Mouse (Mus musculus) embryonic facial prominence, embryonic 10.5 days (tissue): ENCODE results near the gene Gemin7. TPM values are rescaled to one million over a fixed set of nuclear protein-coding genes. Genes with fewer than 3 reads are reported as not detected.
"Not testable (repeated sequence)": the region's sequence is repeated elsewhere in the genome, so short reads cannot be mapped to it uniquely, and the experiment has no call there.

Experiments used
- DNase-seq: peaks from one replicate; pipeline ENCODE4 v3.0.0-alpha.2; 2017; ENCODE audit warnings: low spot score
- H3K27ac ChIP-seq: fragments of 300-500 bp; sonication (generic); replicated peaks from 2 replicates; pipeline ENCODE4 v1.5.1; 2016; ENCODE audit warnings: mild to moderate bottlenecking
- H3K27me3 ChIP-seq: fragments of 300-500 bp; sonication (generic); replicated peaks from 2 replicates; pipeline ENCODE4 v1.6.1; 2016; ENCODE audit warnings: low read depth, mild to moderate bottlenecking; ENCODE audit not compliant: poor library complexity, severe bottlenecking
- H3K36me3 ChIP-seq: fragments of 300-500 bp; sonication (generic); replicated peaks from 2 replicates; pipeline ENCODE4 v1.6.1; 2016; ENCODE audit warnings: mild to moderate bottlenecking, moderate library complexity
- H3K4me1 ChIP-seq: fragments of 300-500 bp; sonication (generic); 2 replicates; pipeline ENCODE4 v1.6.1; 2016
- H3K4me3 ChIP-seq: fragments of 300-500 bp; sonication (generic); 2 replicates; pipeline ENCODE4 v1.5.1; 2016; ENCODE audit warnings: mild to moderate bottlenecking, moderate library complexity
- H3K9me3 ChIP-seq: fragments of 300-500 bp; sonication (generic); 2 replicates; pipeline ENCODE4 v1.6.1; 2016; ENCODE audit warnings: mild to moderate bottlenecking
- WGBS: fragments of 180-500 bp; shearing (Covaris S2); methylation state at CpG from one replicate; pipeline ENCODE4 v1.1.7; 2016; 5-methylcytosine and 5-hydroxymethylcytosine counted together
- polyA plus RNA-seq: library from polyadenylated mRNA; unstranded; fragments of >200 nt; fragmentation: Nextera tagmentation; extraction: Ambion mirVana; gene quantifications from 2 replicates; pipeline ENCODE4 v1.2.1, GENCODE M21; 2016

The Gemin7 gene
- 187 and 191 TPM in 2 replicates for polyA plus RNA-seq

GRCm38 (mm10) chr7:19577141-19577852, at the start of gene Gemin7, which contains the start of gene Zfp296:
TSS of gene Gemin7 (minus strand) at chr7:19577595.
TSS of gene Zfp296 (plus strand) at chr7:19577287.
- Histone ChIP-seq H3K4me3 (peak within 1 kb of the TSS; percentile 57), H3K9me3 (no peaks in the 10 kb centered on the region), H3K4me1 (peaks cover 40% of the 10 kb centered on the region), H3K27me3 (peaks cover 68% of the 10 kb centered on the region), H3K27ac (no peak within 1 kb of the TSS; the same call in 1 of the 2 replicates), H3K36me3 (peaks cover 30% of the 10 kb centered on the region)
- under 1% methylated on average over 56 of the region's 56 CpGs for WGBS
- DNase-seq, result peak; percentile 44

DNA sequence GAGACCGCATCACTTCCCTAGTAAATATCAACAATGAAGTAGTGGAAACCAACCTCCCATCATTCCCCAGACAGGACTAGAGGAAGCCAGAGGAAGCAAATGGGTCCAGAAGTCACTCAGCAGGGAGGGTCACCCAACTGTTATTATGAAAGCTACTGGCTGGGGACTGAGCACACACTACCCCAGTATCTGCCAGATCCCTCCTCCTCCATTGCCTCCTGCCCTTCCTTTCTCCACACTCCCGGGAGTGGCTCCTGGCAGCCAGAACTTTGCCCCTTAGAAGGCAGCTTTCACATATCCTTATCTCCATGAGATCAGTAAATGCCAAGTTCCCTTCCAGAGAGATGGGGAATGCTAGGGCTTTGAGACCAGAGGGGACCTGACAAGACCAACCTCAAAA, 46.0 kb upstream of the Gemin7 start:
- no peak for DNase-seq
- Histone ChIP-seq H3K4me1 (peaks cover 10% of the 10 kb centered on the region), H3K4me3 (no peak overlapping the region), H3K36me3 (no peaks in the 10 kb centered on the region), H3K9me3 (no peaks in the 10 kb centered on the region), H3K27me3 (peaks cover 24% of the 10 kb centered on the region), H3K27ac (no peak overlapping the region)
- 72% methylated on average over 2 of the region's 2 CpGs for WGBS

GRCm38 (mm10) chr7:19622241-19622640, 44.8 kb upstream of the Gemin7 start:
- Histone ChIP-seq H3K27me3 (peaks cover 24% of the 10 kb centered on the region), H3K4me1 (peaks cover 6% of the 10 kb centered on the region), H3K9me3 (no peaks in the 10 kb centered on the region), H3K27ac (no peak overlapping the region), H3K36me3 (no peaks in the 10 kb centered on the region), H3K4me3 (no peak overlapping the region)
- DNase-seq, result no peak
- WGBS, result 40% methylated on average over 6 of the region's 6 CpGs

GRCm38 (mm10) chr7:19620811-19621210, 43.4 kb upstream of the Gemin7 start:
- DNase-seq, result no peak
- H3K4me1 ChIP-seq, result peaks cover 6% of the 10 kb centered on the region
- H3K36me3 ChIP-seq, result no peaks in the 10 kb centered on the region
- WGBS, result 94% methylated on average over 7 of the region's 7 CpGs
- H3K27me3 ChIP-seq, result peaks cover 24% of the 10 kb centered on the region
- H3K27ac ChIP-seq, result no peak overlapping the region
- H3K9me3 ChIP-seq, result no peaks in the 10 kb centered on the region
- H3K4me3 ChIP-seq, result no peak overlapping the region

DNA sequence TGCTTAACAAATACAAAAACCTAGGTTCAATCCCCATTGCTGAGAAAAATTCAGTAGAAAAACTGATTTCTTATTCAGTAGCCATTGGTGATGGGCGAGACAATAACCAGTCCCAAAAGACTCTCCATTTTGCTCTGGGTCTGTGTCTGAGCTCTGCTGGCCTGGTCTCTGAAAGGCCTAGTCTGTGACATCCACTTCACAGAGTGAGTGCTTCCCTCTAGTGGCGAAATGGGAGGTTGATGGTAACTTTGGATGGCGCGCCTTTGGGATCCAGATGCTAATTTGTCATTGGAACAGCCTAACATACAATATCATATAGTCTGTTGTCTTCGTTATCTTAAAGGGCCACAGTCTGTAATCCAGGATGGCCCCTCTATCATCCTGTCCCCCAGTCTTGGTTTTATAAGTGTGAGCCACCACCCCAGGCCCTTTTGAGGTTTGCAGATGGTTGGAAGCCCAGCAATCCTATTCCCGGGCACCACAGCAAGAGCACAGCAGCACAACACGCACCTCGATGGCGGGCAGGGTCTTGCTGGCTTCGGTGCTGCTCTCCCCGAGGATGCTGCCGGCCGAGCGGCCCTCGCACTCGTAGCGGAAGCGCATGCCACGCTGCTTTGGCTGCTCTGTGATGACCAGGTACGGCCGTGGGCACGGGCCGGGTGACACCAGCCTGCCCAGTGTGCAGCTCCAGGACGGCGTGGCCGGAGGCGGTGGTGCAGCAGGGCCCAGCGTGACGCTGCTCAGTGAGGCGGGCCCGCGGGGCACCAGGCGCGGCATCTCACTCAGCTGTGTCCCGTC, 41.8 kb upstream of the Gemin7 start:
- peaks cover 6% of the 10 kb centered on the region for H3K4me1 ChIP-seq
- H3K27me3 ChIP-seq, result peaks cover 24% of the 10 kb centered on the region
- no peaks in the 10 kb centered on the region for H3K36me3 ChIP-seq
- WGBS, result 6% methylated on average over 35 of the region's 35 CpGs
- H3K4me3 ChIP-seq, result peak overlapping the region; percentile 50
- no peaks in the 10 kb centered on the region for H3K9me3 ChIP-seq
- peak; percentile 80 for DNase-seq
- peak overlapping the region; percentile 31; the same call in 1 of the 2 replicates for H3K27ac ChIP-seq

- Histone ChIP-seq H3K4me1 (peaks cover 6% of the 10 kb centered on the region), H3K27me3 (peaks cover 12% of the 10 kb centered on the region), H3K4me3 (no peak overlapping the region), H3K27ac (no peak overlapping the region), H3K9me3 (no peaks in the 10 kb centered on the region), H3K36me3 (no peaks in the 10 kb centered on the region)
- no peak for DNase-seq
- 85% methylated on average over 12 of the region's 12 CpGs for WGBS
Observed at GRCm38 (mm10) chr7:19615036-19615577, 37.7 kb upstream of the Gemin7 start.

GRCm38 (mm10) chr7:19610969-19611368, 33.6 kb upstream of the Gemin7 start:
- WGBS, result 75% methylated on average over 5 of the region's 5 CpGs
- Histone ChIP-seq H3K36me3 (no peaks in the 10 kb centered on the region), H3K27ac (no peak overlapping the region), H3K4me1 (no peaks in the 10 kb centered on the region), H3K27me3 (no peaks in the 10 kb centered on the region), H3K9me3 (no peaks in the 10 kb centered on the region), H3K4me3 (no peak overlapping the region)
- no peak for DNase-seq

DNA sequence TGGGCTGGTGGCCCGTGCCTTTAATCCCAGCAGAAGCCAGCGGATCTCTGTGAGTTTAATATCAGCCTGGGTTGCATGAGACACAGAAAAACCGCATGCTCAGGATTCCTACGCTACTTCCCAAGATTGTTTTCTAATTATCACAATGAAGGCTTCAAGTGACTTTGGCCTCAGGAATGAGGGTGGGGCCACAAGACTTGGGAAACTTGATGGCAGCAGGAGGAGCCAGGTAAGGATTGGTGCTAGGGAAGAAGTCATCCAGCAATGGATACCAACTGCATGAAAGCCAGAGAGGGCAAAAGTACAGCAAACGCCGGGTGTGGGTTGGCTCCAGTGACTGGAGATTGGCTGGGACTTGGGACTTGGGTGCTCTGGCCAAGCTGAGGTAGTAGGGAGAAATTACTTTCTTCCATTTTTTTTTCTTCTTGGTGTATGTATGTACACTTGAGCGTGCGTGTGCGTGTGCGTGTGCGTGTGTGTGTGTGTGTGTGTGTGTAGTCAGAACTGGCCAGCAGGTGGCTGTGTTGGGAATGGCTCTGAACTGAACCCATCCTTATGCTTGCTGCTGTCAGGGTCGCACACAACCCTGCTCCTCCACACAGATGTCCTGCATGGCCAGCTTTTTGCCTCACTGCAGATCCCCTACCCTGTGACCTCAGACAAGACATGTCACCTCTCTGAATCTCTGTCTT, 32.4 kb upstream of the Gemin7 start:
- Histone ChIP-seq H3K27me3 (no peaks in the 10 kb centered on the region), H3K9me3 (no peaks in the 10 kb centered on the region), H3K36me3 (no peaks in the 10 kb centered on the region), H3K4me1 (no peaks in the 10 kb centered on the region), H3K27ac (no peak overlapping the region), H3K4me3 (no peak overlapping the region)
- WGBS, result 92% methylated on average over 12 of the region's 12 CpGs
- no peak for DNase-seq

DNA sequence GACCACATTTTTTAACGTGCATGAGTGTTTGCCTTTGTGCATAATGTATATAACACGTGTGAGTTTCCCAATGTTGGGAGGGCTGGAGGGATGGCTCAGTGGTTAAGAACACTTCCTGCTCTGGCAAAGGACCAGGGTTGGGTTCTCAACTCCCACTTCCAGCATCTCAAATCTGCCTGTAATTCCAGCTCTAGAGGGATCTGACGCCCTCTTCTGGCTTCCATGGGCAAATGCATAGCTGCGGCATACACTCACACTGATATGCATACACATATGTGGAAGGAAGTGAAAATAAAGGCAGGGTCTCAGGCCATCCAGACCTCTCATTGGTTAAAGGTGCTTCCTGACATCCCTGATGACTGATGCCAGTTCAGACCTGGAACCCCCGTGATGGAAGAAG, 29.9 kb upstream of the Gemin7 start:
- Histone ChIP-seq H3K4me1 (peaks cover 16% of the 10 kb centered on the region), H3K27me3 (no peaks in the 10 kb centered on the region), H3K27ac (no peak overlapping the region), H3K36me3 (peaks cover 5% of the 10 kb centered on the region), H3K9me3 (no peaks in the 10 kb centered on the region), H3K4me3 (no peak overlapping the region)
- no peak for DNase-seq
- 84% methylated on average over 5 of the region's 5 CpGs for WGBS

DNA sequence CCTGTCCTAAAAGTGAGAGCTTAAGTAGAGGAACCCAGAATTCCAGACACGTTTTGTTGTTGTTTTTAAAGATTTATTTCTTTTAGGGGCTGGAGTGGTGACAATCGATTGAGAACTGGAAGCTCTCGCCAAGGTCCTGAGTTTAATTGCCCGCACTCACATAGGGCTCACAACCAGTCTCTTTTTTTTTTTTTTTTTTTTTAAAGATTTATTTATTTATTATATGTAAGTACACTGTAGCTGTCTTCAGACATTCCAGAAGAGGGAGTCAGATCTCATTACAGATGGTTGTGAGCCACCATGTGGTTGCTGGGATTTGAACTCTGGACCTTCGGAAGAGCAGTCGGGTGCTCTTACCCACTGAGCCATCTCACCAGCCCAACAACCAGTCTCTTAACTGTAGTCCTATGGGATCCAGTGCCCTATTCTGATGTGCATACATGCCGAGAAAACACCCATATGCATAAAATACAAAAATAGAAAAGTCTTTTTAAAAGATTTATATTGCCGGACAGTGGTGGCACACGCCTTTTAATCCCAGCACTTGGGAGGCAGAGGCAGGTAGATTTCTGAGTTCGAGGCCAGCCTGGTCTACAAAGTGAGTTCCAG, 27.3 kb upstream of the Gemin7 start:
- DNase-seq, H3K27me3 ChIP-seq, H3K9me3 ChIP-seq: not testable (repeated sequence)
- whole genome bisulfite sequencing, result 58% methylated on average over 10 of the region's 10 CpGs
- peaks cover 30% of the 10 kb centered on the region for H3K36me3 ChIP-seq
- peak overlapping the region; percentile 100 for H3K4me3 ChIP-seq
- peaks cover 24% of the 10 kb centered on the region for H3K4me1 ChIP-seq
- H3K27ac ChIP-seq, result peak overlapping the region; percentile 95

DNA sequence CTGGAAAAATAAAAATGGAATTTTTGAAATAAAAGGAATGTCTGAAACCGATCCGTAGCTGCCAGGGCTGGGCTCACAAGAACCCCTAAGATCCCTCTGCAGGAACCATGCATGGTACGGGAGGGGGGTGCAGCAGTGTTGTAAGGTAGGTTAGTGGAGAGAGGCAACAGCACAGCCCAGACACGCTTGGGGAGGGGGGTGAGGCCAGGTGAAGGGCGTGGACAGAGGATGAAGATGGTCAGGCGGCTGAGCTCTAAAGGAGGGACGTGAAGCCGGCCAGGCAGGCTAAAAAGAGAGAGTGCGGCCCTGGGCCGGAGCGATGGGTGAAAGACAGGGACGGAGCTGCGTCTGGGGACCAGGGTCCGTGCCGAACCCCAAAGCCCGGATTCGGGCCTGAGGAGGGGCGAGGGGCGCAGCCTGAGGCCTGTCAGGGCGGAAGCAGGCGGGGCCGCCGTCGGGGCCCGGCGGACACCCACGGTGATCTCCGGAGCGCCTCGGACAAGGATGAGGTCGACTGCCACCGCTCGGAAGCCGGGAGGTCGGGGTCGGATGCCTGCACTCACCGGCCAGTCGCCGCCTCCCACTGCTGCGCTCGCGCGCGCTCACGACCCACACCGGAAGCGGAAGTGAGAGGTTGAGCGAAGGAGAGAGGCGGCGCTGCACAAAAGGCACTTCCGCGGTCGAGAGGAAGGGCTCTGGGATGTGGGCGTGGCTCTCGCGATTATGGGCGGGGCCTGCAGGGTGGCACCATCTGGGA, 26.6 kb upstream of the Gemin7 start, which contains the start of gene Clasrp:
TSS of gene Clasrp (minus strand) at position 638 of the 757 bp plus-strand sequence.
- H3K27me3 ChIP-seq, result no peaks in the 10 kb centered on the region
- H3K36me3 ChIP-seq, result peaks cover 37% of the 10 kb centered on the region
- H3K9me3 ChIP-seq, result no peaks in the 10 kb centered on the region
- WGBS, result 2% methylated on average over 57 of the region's 57 CpGs
- H3K4me3 ChIP-seq, result peak within 1 kb of the TSS; percentile 100
- H3K27ac ChIP-seq, result peak within 1 kb of the TSS; percentile 95
- peaks cover 24% of the 10 kb centered on the region for H3K4me1 ChIP-seq
- peak; percentile 96 for DNase-seq
